Mouse (Mus musculus): Measurements from ENCODE around the gene Dusp15. TPM values are rescaled to one million over a fixed set of nuclear protein-coding genes. Genes with fewer than 3 reads are reported as not detected.

The Dusp15 gene
- not detected for total RNA-seq (2023)

DNA sequence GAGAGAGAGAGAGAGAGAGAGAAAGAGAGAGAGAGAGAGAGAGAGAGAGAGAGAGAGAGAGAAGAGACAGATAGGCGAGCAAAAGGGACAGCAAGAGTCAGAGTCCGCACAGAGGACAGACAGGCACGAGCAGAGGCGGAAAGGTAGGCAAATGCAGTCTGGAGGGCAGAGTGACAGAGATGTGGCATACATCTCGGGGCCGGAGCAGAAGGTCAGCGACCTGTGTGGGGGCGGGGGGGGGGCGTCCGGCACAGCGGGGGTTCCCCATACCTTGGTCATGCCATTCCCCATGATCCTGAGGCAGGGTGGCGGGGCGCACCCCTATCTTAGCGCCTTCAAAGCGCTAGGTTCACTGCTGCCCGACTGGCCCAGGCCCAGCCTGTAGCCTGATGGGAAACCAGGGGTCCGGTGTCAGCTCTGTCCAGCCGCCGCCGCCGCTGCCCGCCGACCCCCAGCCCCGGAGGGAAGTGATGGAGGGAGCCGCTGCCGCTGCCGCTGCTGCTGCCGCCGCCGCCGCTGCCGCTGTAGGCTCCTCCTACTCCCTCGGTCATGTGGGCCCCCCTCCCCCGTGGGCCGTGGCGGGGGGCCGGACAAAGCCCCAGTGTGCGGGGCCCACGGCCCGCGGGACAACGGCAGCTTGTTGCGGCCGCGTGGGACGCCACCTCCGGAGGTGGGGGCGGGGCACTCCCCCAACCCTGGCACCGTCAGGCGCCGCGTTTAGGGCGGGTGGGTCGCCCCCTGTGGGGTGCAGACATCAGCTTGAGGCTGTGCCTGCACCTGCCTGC is at the start of gene Dusp15:
Gene Dusp15 (minus strand): TSS at position 634 of the 785 bp plus-strand sequence.

DNA sequence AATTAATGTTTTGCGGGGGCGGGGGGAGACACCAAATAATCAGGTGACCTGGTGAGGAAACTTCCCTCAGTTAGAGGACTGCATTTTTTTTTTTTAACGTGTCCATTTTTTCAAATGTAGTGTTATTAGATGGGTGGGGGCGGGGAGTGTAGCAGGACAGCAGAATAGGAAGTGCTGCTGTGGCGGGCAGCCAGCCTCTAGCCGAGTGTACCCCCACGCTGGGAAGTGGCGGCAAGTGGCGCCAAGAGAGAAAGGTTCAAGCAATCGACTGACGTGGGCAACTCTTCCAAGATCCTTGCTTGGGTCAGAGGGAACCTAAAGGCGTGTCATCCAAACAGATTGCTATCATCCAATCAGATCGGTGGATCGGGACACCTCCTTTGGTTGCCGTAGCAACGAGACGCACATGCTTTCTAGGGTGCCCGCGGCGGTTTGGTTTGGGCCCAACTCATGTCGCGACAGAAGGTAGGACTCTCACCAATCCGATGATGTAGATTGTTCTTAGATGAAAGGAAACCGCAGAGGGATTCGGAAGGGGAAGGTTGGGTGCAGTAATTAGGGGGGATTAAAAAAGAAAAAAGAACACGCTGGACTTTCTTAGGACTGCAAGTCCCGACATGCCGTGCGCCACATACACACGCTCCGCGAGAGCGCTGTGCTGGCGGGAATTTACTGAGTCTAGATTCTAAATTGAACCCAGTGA is 10.7 kb upstream of the Dusp15 start, which contains the start of gene Ttll9:
Gene Ttll9 (plus strand): TSS at position 395 of the 703 bp plus-strand sequence.

DNA sequence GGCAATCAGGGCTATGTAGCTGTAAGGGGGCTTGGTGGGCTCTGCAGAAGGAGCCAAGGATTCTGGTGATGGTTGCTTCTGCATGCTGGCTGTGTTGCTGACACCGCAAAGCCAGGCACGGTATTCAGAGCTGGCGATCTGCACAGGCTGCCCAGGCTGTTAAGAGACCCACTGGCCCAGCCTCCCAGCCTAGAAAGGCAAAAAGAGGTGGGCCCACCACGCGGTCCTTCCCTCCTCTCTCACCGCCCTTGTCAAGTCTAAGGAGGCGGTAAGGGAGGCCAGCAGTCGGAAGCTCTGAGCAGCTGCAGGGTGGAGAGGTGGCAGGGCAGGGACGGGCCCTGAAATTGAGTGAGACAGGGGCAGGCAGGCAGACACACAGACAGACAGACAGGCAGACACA is 18.4 kb downstream of the Dusp15 start, which contains the start of gene Foxs1:
Gene Foxs1 (minus strand): TSS at position 161 of the 400 bp plus-strand sequence.

DNA sequence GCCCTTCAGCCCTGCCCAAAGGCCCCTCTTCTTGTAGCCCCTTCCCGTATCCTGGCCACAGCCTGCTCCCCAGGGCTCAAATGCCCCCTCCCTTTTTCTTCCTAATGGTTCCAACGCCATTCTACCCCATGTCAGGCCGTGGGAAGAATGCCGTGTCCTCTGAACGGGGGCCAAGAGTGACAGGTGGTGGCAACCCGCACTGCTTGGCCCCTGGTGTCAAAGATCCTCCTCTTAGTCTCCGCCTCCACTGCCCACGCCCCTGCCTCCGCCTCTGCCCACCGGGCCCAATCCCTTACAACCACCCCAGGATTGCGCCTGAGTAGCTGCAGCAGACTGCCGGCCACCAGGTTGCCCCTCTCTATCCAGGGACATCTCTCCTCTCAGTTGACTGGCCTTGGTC is 40.5 kb downstream of the Dusp15 start, which contains the start of gene Mylk2:
Gene Mylk2 (plus strand): TSS at position 322 of the 400 bp plus-strand sequence.

Other genes with a start within 250 kb of the Dusp15 start
- 10 to 100 TPM; 48.3 to 57.3 TPM for gene Id1, start 215.4 kb downstream of the Dusp15 start, total RNA-seq (2023)
- gene Cox4i2, start 197.5 kb downstream of the Dusp15 start, total RNA-seq (2023) = under 1 TPM; 0.51 to 0.93 TPM
- gene Bcl2l1, start 120.0 kb downstream of the Dusp15 start, total RNA-seq (2023) = 10 to 100 TPM; 29.6 to 30.5 TPM
- gene Tpx2, start 103.7 kb downstream of the Dusp15 start, total RNA-seq (2023) = 10 to 100 TPM; 46.7 to 49.4 TPM
- gene Mylk2, start 40.3 kb downstream of the Dusp15 start, total RNA-seq (2023) = under 1 TPM in 1 of 2 experiments, not detected in 1; 0.15 TPM
- not detected for gene Foxs1, start 18.5 kb downstream of the Dusp15 start, total RNA-seq (2023)
- not detected for gene Ttll9, start 10.8 kb upstream of the Dusp15 start, total RNA-seq (2023)
- gene Pdrg1, start 63.7 kb upstream of the Dusp15 start, total RNA-seq (2023) = 10 to 100 TPM; 17.9 to 19.6 TPM
- gene Xkr7, start 80.2 kb upstream of the Dusp15 start, total RNA-seq (2023) = not detected
- 1 to 10 TPM; 1.9 to 2.3 TPM for gene Ccm2l, start 114.3 kb upstream of the Dusp15 start, total RNA-seq (2023)
- gene Hck, start 156.8 kb upstream of the Dusp15 start, total RNA-seq (2023) = 100 to 1,000 TPM; 230 to 240 TPM
- gene Tm9sf4, start 209.6 kb upstream of the Dusp15 start, total RNA-seq (2023) = 10 to 100 TPM; 72.9 to 79.8 TPM

All from neutrophil, adult 59 days (primary cell).